Mouse (Mus musculus) midbrain, postnatal 0 days (tissue): ENCODE results near the gene Tspan11. TPM values are rescaled to one million over a fixed set of nuclear protein-coding genes. Genes with fewer than 3 reads are reported as not detected.

Source experiments
- ATAC-seq: fragments of 200-750 bp; cut with Nextera tagmentation; 2 replicates; pipeline ENCODE4 v1.8.0; 2017; ENCODE audit warnings: moderate number of reproducible peaks, mild to moderate bottlenecking, moderate TSS enrichment, moderate library complexity; ENCODE audit not compliant: low FRiP score
- DNase-seq: peaks from one replicate; pipeline ENCODE4 v3.0.0-alpha.2; 2015; ENCODE audit warnings: low spot score
- H3K27ac ChIP-seq: fragments of 300-500 bp; sonication (generic); 2 replicates; pipeline ENCODE4 v1.5.1; 2014; ENCODE audit warnings: low read depth, mild to moderate bottlenecking, low read length, mixed read lengths
- H3K27me3 ChIP-seq: fragments of 300-500 bp; sonication (generic); 2 replicates; pipeline ENCODE4 v1.6.1; 2014; ENCODE audit warnings: low read length, control low read depth, mixed read lengths; ENCODE audit not compliant: insufficient read depth
- H3K36me3 ChIP-seq: fragments of 300-500 bp; sonication (generic); 2 replicates; pipeline ENCODE4 v1.6.1; 2014; ENCODE audit warnings: low read length, control low read depth, mixed read lengths; ENCODE audit not compliant: insufficient read depth
- H3K4me1 ChIP-seq: fragments of 300-500 bp; sonication (generic); 2 replicates; pipeline ENCODE4 v1.6.1; 2014; ENCODE audit warnings: mild to moderate bottlenecking, control low read depth, antibody characterized with exemption, low read length, mixed read lengths; ENCODE audit not compliant: insufficient read depth
- H3K4me2 ChIP-seq: fragments of 300-500 bp; sonication (generic); 2 replicates; pipeline ENCODE4 v1.6.1; 2014; ENCODE audit warnings: low read depth, mild to moderate bottlenecking, low read length, mixed read lengths; ENCODE audit not compliant: poor library complexity, severe bottlenecking
- H3K4me3 ChIP-seq: fragments of 300-500 bp; sonication (generic); 2 replicates; pipeline ENCODE4 v1.5.1; 2014; ENCODE audit warnings: low read depth, mild to moderate bottlenecking, low read length, moderate library complexity
- H3K9ac ChIP-seq: fragments of 300-500 bp; sonication (generic); replicated peaks from 2 replicates; pipeline ENCODE4 v1.6.1; 2014; ENCODE audit warnings: mild to moderate bottlenecking, low read length, moderate library complexity, mixed read lengths; ENCODE audit not compliant: poor library complexity, severe bottlenecking
- H3K9me3 ChIP-seq: fragments of 300-500 bp; sonication (generic); 2 replicates; pipeline ENCODE4 v1.6.1; 2016; ENCODE audit warnings: low read length, control low read depth
- CTCF ChIP-seq: IDR thresholded peaks from 2 replicates; pipeline ENCODE4 v1.5.1; 2016; ENCODE audit warnings: antibody characterized with exemption, mild to moderate bottlenecking
- WGBS: fragments of 180-500 bp; shearing (Covaris S2); extraction: QIAGEN DNeasy Blood & Tissue Kit; methylation state at CpG from one replicate; pipeline ENCODE4 v1.1.7; 2014; 5-methylcytosine and 5-hydroxymethylcytosine counted together
- polyA plus RNA-seq: library from polyadenylated mRNA; unstranded; fragments of >200 nt; fragmentation: Nextera tagmentation; extraction: Ambion mirVana; gene quantifications from 2 replicates; pipeline ENCODE4 v1.2.1, GENCODE M21; 2015
- total RNA-seq: library from RNA; depleted of rRNA; stranded (reverse); fragments of >200 nt; gene quantifications from 2 replicates; pipeline ENCODE4 v1.2.3, GENCODE M21; 2014

The Tspan11 gene
- total and polyA plus RNA-seq, 2 experiments from 2014 or later, result 3.0 to 5.0 TPM

DNA sequence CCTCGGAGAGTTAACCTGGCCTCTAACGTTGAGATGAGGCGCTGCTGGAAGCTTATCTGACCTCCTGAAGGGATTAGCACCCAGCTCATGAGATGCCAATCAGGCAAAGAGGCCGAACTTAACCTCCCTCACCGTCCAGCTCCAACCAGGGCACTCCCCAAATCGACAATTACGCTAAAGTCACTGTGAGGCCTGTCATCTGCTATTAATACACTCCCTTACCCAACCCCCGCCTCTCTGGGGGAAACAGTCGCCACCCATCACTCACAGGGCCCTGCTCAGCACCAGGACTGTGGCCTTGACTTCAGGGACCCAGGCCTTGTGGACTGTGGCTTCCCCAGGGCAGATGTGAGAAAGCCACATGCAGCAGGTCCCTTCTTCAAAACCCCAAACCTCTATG is 99.0 kb downstream of the Tspan11 start:
- DNase-seq (no peak), ATAC-seq (no peak)
- no peaks in the 10 kb centered on the region for H3K9me3 ChIP-seq
- no peak overlapping the region for H3K4me2 ChIP-seq
- H3K27ac ChIP-seq, result no peak overlapping the region
- no peaks in the 10 kb centered on the region for H3K27me3 ChIP-seq
- 0 out of 2 replicates have a peak, but pooled peaks cover 3% of the 10 kb centered on the region for H3K4me1 ChIP-seq
- H3K36me3 ChIP-seq, result no peaks in the 10 kb centered on the region
- WGBS, result 61% methylated on average over 9 of the region's 9 CpGs
- TF ChIP-seq CTCF, result no peak
- no peak overlapping the region for H3K4me3 ChIP-seq
- no peak overlapping the region for H3K9ac ChIP-seq

DNA sequence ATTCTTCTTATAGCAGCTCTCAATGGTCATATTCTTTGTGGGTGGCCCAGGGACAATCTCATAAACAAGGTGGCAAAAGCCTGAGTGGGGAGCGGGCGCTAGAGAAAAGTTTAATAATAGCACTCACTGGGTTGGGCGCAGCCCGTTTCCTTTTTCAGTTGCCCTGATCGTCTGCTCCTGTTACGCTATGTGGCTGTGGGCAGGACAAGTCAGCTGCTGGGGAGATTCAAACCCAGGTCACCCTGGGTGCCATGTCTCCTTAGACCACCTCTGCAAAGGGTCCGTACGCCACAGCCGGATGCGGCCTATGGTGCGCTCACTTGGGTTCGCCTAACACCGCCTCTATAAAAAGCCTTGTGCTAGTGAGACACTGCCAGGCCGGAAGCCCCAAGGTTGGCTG is 100.0 kb downstream of the Tspan11 start:
- no peak for TF ChIP-seq CTCF
- no peaks in the 10 kb centered on the region for H3K36me3 ChIP-seq
- no peak overlapping the region for H3K4me2 ChIP-seq
- H3K4me1 ChIP-seq, result 0 out of 2 replicates have a peak, but pooled peaks cover 3% of the 10 kb centered on the region
- no peak overlapping the region for H3K9ac ChIP-seq
- ATAC-seq (no peak), DNase-seq (no peak)
- no peaks in the 10 kb centered on the region for H3K27me3 ChIP-seq
- no peaks in the 10 kb centered on the region for H3K9me3 ChIP-seq
- H3K27ac ChIP-seq, result no peak overlapping the region
- 96% methylated on average over 14 of the region's 14 CpGs for WGBS
- no peak overlapping the region for H3K4me3 ChIP-seq

DNA sequence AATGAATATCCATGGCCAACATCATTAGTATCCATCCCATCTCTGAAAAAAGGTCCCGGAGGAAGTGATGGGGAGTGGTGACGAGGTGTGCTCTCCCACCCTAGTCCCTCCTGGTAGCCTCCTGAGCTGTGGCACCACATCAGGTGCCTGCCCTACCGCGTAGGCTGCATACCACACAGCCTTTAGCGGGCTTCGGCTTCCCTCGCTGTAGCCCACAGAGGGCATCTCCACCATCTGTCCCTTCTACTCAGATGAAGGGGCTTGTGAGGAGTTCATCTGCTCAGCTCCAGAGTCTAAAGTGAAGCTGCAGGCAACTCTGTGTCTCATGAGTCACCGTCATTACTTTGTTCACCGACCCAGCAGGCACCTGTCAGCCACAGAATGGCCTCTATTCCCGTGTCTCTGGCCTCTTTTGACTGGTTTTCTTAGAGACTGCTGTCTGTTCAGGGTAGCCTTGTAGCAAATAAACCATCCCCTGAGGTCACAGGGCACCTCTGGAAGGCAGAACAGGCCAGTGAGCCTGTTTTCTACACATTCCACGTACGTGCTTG is 101.6 kb downstream of the Tspan11 start:
- no peak for TF ChIP-seq CTCF
- no peak overlapping the region for H3K4me2 ChIP-seq
- no peak for ATAC-seq

DNA sequence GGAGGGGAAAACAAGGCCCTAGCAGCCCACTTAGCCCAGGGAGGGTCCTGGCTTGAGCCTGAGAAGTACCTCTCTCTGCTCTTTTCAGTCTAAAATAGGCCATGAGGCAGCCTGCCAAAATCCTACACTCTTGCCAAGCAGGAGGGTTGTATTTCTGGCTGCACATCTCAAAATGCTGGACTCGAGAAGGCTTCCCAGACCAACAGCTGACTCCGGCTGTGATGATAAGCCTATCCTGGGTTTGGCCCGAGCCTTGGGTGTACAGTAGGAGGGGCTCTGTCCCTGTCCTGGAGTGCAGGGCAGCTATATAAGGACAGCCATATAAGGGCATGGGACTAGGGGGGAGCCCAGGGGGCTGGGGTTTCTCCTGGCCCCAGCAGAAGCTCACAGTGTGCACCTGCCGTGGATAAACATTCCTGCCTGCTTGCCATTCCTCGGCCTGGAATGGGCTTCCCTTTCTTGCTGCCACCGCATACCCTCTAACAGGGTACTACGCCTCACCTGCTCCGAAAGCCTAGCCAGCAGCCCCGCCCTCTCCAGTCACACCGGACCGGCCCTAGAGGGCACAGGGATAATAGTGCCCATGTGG is 102.3 kb downstream of the Tspan11 start:
- H3K27ac ChIP-seq, result peak overlapping the region; percentile 34; the same call in 1 of the 2 replicates
- ATAC-seq, result no peak

More for the DNA sequence above, 101.6 kb downstream of the Tspan11 start:
- Histone ChIP-seq H3K9ac (no peak overlapping the region), H3K9me3 (no peaks in the 10 kb centered on the region), H3K27me3 (no peaks in the 10 kb centered on the region), H3K4me1 (0 out of 2 replicates have a peak, but pooled peaks cover 3% of the 10 kb centered on the region), H3K27ac (peak overlapping the region; percentile 34; the same call in 1 of the 2 replicates), H3K36me3 (no peaks in the 10 kb centered on the region), H3K4me3 (no peak overlapping the region)
- 71% methylated on average over 12 of the region's 12 CpGs for WGBS
- DNase-seq, result no peak

DNA sequence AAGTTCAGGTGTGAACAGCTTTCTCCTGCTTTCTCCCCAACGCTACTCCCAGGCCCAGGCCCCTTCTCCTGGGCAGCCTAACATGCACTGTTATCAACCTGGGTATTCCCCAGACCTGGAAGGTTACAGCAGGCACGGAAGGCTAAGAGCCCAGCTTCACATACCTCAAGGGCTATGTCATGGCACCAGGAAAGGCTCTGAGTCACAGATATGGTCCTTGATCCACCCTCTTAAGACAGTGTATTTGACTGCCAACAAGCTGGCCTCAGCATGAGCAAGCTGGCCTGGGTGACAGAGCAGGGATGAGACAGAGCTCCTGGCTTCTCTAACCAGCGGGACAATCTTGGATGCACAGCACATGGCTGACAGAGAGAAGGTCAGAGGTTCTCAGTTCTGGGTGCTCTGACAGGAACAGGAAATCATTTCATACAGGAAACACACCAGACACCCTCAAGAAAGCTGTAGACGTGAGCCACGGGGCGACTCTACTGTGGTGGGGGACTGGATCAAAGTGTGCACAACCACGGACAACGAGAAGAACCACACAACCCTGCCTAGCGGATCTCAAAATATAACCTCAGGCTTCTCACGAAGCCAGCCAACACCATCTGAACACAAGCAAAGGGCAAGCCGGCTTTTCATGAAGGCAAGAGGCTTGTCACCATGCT is 104.3 kb downstream of the Tspan11 start:
- no peak overlapping the region for H3K4me3 ChIP-seq
- H3K9me3 ChIP-seq, result no peaks in the 10 kb centered on the region
- no peak for DNase-seq
- no peak for ATAC-seq
- H3K4me2 ChIP-seq, result no peak overlapping the region
- WGBS, result 85% methylated on average over 11 of the region's 11 CpGs
- TF ChIP-seq CTCF, result no peak
- H3K9ac ChIP-seq, result no peak overlapping the region
- no peaks in the 10 kb centered on the region for H3K27me3 ChIP-seq
- no peaks in the 10 kb centered on the region for H3K4me1 ChIP-seq
- H3K27ac ChIP-seq, result no peak overlapping the region
- no peaks in the 10 kb centered on the region for H3K36me3 ChIP-seq

More for the DNA sequence above, 102.3 kb downstream of the Tspan11 start:
- H3K4me3 ChIP-seq, result no peak overlapping the region
- no peaks in the 10 kb centered on the region for H3K27me3 ChIP-seq
- no peak overlapping the region for H3K9ac ChIP-seq
- no peak overlapping the region for H3K4me2 ChIP-seq
- DNase-seq, result peak; percentile 87
- no peaks in the 10 kb centered on the region for H3K9me3 ChIP-seq
- whole genome bisulfite sequencing, result 68% methylated on average over 11 of the region's 11 CpGs
- 0 out of 2 replicates have a peak, but pooled peaks cover 3% of the 10 kb centered on the region for H3K4me1 ChIP-seq
- TF ChIP-seq CTCF, result no peak
- no peaks in the 10 kb centered on the region for H3K36me3 ChIP-seq

DNA sequence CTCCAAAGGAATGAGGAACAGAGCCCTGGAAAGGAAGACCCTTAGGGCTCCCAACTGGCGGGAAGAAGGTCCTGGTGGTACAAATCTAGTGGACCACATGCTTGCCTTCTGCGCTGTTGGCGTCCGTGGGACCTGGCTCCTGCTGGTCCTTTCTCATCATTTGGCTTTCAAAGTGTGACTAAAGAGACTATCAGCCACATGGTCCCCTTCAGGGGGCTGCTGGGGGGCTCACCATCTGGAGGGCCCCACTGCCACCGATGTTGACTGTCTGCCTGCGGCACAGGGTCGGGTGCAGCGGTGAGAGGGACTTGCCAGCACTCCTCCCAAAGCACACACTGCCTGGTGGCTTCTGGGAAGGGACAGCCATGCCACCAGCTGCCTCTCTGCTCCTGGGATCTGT is 105.6 kb downstream of the Tspan11 start:
- Histone ChIP-seq H3K36me3 (no peaks in the 10 kb centered on the region), H3K9me3 (no peaks in the 10 kb centered on the region), H3K4me2 (no peak overlapping the region), H3K4me3 (no peak overlapping the region), H3K4me1 (no peaks in the 10 kb centered on the region), H3K27ac (no peak overlapping the region), H3K27me3 (no peaks in the 10 kb centered on the region), H3K9ac (no peak overlapping the region)
- ATAC-seq (no peak), DNase-seq (peak; percentile 67)
- 86% methylated on average over 8 of the region's 8 CpGs for WGBS
- no peak for TF ChIP-seq CTCF
